Mouse (Mus musculus): ENCODE measurements around the gene Slc22a4.

- TF ChIP-seq CTCF (IDR thresholded peaks at IDR 0.05; ENCODE audit: low read depth, low read length): peak; percentile 61
- no peak for TF ChIP-seq POLR2A (IDR thresholded peaks at IDR 0.05; ENCODE audit: extremely low read depth, insufficient read depth, low read length)
These were observed 68.9 kb downstream of the Slc22a4 start for GRCm38 (mm10) chr11:53958984-53959383.

All from liver, adult 2 months (tissue).